Comparison of ENCODE assay signal across 8 mouse cellular contexts in the genomic region with DNA sequence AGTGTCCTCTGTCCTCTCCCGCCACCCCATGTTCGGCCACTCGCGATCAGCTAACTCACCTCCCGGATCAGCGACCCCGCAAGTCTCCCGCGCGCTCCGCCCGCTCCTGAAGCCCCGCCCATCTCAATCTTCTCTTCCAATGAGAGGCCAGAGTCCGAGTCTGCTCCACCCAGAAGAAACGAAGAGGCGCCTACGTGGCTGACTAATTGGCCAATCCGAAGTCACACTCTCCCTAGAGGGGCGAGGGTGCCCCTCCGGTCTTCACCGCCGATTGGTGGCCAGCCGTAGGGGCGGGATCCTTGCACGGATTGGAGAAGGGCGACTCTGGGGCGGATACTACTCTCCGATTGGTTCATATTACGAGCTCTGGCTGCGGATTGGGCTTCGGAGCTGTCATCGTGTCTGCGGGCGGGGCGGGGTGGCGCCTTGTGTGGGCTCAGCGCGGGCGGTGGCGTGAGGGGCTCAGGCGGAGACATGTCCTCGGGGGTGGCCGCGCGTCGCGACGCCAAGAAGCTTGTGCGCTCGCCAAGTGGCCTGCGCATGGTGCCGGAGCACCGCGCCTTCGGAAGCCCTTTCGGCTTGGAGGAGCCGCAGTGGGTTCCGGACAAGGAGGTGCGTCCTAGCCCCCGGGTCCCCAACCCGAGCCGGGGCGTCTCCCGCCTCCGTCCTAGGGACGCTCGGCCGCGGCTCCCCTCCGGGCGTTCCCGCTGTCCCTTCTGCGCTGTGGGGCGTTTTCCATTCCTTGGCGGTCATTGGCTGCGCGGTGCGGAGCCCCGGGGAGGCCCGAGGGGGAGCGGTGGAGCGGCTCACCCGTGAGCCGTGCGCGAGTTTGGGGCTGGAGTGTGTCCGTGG. TPM values are rescaled to one million over a fixed set of nuclear protein-coding genes. Genes with fewer than 3 reads are reported as not detected.
DNase-seq lines count a peak whose midpoint lies in the region; ATAC-seq lines count a peak whose summit lies in the region.

A gene (minus strand): TSS at position 108 of the 852 bp plus-strand sequence.
A gene (plus strand): TSS at position 405 of the 852 bp plus-strand sequence.

- peak within 1 kb of the TSS; percentile 90 for H3K4me2 ChIP-seq in lung, embryonic 16.5 days (ENCODE audit: low read depth, low read length)

- no peaks in the 10 kb centered on the region for H3K9me3 ChIP-seq in lung, embryonic 16.5 days (ENCODE audit: control insufficient read depth, low read length)

- peak; percentile 89 to 92 for ATAC-seq in hematopoietic stem cell, adult 5-6 weeks (replicated peaks in 1 of 2; ENCODE audit: insufficient read depth in 1 of 2, low FRiP score in 2 of 2, low TSS enrichment in 1 of 2, low read depth in 1 of 2, poor library complexity in 2 of 2, severe bottlenecking in 2 of 2)
- peak; percentile 98 for ATAC-seq in lung, embryonic 16.5 days (ENCODE audit: low read depth)

- H3K36me3 ChIP-seq in lung, embryonic 16.5 days (ENCODE audit: control insufficient read depth, insufficient read depth, low read length): peaks cover 2% of the 10 kb centered on the region; the same call in 1 of the 2 replicates

- DNase-seq in MEL-GATA-1-ER (ENCODE audit: extremely low read depth, low read depth): peak; percentile 96
- peak; percentile 97 for DNase-seq in cerebellum, adult 8-10 months
- DNase-seq in forelimb bud, embryonic 11.5 days (ENCODE audit: low read depth, low spot score): peak; percentile 99
- DNase-seq in layer of hippocampus, adult 9-10 months (ENCODE audit: low spot score): peak; percentile 95
- peak; percentile 91 for DNase-seq in ovary, postnatal 10 days (ENCODE audit: low spot score)
- DNase-seq in thymus, postnatal 10 days (ENCODE audit: low spot score in 2 of 2): peak; percentile 96 to 99

- peak within 1 kb of the TSS; percentile 72 for H3K4me3 ChIP-seq in lung, embryonic 16.5 days (ENCODE audit: low read length)

- peaks cover 44% of the 10 kb centered on the region for H3K4me1 ChIP-seq in lung, embryonic 16.5 days (replicated peaks; ENCODE audit: control insufficient read depth, insufficient read depth, low read length)

- peak within 1 kb of the TSS; percentile 85 for H3K9ac ChIP-seq in lung, embryonic 16.5 days (ENCODE audit: low read length)

- peak within 1 kb of the TSS; percentile 90 for H3K27ac ChIP-seq in lung, embryonic 16.5 days (ENCODE audit: low read length)

- under 1% methylated on average over 87 of the region's 87 CpGs for WGBS in lung, embryonic 16.5 days

- no peaks in the 10 kb centered on the region for H3K27me3 ChIP-seq in lung, embryonic 16.5 days (ENCODE audit: control insufficient read depth, insufficient read depth, low read depth, low read length)

RNA-seq across cellular contexts. Expression of the first gene that starts in this region (rescaled TPM):
- total RNA-seq in hematopoietic stem cell, adult 5-6 weeks (2017): 9.2 and 9.7 TPM in 2 replicates
- 9.1 and 9.2 TPM in 2 replicates for polyA plus RNA-seq in lung, embryonic 16.5 days (2015; fragmentation: Nextera tagmentation; extraction: Ambion mirVana)

RNA-seq across cellular contexts. Expression of the second gene that starts in this region (rescaled TPM):
- total RNA-seq in hematopoietic stem cell, adult 5-6 weeks (2017): 8.6 and 9.1 TPM in 2 replicates
- 111 and 135 TPM in 2 replicates for polyA plus RNA-seq in lung, embryonic 16.5 days (2015; fragmentation: Nextera tagmentation; extraction: Ambion mirVana)

Comparison
In these comparisons a context has a peak if more than half of its experiments do, and no peak if none do; other contexts are left out.
1. Peak in every context shown above with its lines: DNase-seq, ATAC-seq, H3K4me3 ChIP-seq and H3K27ac ChIP-seq.